Mouse (Mus musculus): ENCODE measurements around the gene Cubn.

- no peak for TF ChIP-seq CTCF (conservative IDR thresholded peaks at IDR 0.05; ENCODE audit: low read length)
- TF ChIP-seq NANOG (IDR thresholded peaks at IDR 0.05; ENCODE audit: borderline replicate concordance, low read length), result no peak
These were observed 47.2 kb upstream of the Cubn start for GRCm38 (mm10) chr2:13538704-13539377.
